Mouse (Mus musculus) fat pad, adult 2 months (tissue): ENCODE measurements around the gene Plekhg6.

Experiments used
- DNase-seq: peaks from one replicate; pipeline ENCODE4 v3.0.0-alpha.2; 2011; ENCODE audit warnings: low read depth, low spot score; ENCODE audit errors: extremely low read depth

Plekhg6 gene

DNA sequence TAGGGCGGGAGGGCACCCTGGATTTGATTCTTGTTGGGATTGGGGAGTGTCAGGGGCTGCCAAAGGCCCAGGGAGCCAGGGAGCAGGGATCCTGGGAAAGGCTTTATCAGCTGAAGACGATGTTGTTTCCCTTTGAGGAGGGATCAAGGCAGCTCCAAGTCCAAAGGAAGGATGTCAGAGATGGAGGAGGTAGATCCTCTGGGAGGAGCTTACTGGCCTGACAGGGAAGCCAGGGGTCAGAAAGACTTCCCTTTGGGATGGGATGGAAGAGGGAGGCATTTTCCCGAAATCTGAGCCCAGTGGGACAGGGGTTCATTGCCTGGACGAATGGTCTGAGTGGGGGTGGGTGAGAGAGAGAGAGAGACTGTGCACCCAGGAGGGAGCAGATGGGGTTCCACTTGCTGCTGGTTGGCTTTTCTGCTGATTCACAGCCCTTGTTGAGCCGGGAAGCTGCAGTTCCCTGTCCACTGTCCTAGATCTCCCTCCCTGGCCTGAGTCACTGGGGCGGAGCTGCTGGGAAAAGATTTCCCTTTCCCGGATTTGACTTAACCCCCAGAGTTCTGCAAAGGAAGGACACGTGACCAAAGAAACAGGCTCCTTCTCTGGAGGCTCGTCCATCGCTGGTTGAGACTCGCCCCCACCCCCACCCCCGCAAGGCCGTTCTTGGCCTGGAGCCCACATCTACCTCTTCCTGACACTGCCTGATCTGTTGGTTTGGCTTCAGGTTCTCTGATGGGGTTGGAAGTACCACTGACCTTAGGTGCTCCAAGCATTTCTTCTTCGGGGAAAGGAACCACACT, 26.0 kb downstream of the Plekhg6 start:
- no peak for DNase-seq

DNA sequence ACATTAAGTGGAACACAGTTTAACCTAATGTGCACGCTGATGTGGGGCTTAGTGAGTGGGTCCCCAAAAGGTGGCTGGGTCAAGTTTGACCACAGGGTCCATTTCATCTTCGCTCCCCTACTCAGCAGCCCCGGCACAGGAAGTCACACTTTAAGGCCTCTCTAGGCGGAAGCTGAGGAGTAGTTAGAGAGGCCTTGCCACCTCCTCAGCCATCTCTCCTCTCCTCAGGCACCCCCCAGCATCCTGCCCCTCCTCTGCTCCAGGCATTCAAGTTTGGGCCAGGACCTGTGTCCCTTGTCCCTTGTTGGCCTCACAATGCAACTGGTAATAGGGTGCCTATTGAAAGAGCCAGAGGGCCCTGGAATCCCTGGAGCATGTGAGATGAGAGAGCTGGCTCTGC, 26.9 kb downstream of the Plekhg6 start:
- DNase-seq, result no peak

DNA sequence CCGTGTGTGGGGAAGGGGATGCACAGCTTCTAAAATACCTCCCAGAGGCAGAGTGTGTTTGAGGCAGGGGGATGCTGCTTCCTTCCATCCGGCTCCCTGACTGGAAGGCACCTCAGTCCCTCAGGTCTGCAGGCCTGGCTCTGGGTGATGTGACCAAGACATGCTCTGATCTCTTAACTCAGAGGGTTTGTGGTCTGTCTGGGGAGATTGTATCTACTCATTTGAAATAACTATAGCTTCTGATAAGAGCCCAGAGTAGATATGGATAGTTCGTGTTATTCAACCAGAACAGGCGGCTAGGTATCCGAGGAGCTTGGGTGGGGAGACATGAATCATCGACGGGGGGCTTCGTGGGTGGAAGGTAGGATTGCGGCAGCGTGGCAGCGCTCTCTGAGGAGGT, 27.4 kb downstream of the Plekhg6 start:
- DNase-seq, result no peak

DNA sequence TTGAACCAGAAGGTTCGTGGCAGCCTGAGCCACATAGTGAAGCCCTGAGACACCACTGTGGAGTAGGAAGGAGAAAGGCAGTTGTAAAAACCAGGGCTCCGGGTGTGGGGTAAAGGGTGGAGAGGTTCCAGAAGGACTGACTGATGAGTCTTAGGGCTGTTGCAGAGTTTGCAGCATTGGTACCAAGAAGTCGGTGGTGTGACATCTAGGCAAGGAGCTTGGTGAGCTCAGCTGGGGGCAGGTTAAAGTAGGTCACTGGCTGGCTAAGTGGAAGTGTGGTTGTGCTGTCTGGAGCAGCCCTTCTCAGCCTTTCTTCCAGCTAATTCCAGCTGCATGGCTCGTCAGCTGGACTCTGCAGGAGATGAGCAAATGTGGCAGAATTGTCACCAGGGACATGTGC, 27.8 kb downstream of the Plekhg6 start:
- DNase-seq, result no peak

DNA sequence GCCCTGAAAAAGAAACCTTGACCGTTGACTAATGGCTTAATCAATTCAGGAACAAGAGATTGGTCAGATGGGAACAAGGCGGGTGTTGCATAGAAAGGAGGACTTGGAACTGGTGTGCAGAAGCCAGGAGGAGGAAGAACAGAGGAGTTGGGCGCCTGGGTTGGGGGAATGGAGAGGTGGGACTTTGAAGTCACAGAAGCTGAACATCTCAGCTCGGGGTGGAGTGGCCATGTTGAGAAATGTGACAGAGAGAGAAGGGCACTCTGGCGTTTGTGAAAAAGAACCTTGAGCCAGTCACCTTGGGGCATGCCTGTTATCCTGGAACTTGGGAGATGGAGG, 28.6 kb downstream of the Plekhg6 start:
- DNase-seq, result no peak

DNA sequence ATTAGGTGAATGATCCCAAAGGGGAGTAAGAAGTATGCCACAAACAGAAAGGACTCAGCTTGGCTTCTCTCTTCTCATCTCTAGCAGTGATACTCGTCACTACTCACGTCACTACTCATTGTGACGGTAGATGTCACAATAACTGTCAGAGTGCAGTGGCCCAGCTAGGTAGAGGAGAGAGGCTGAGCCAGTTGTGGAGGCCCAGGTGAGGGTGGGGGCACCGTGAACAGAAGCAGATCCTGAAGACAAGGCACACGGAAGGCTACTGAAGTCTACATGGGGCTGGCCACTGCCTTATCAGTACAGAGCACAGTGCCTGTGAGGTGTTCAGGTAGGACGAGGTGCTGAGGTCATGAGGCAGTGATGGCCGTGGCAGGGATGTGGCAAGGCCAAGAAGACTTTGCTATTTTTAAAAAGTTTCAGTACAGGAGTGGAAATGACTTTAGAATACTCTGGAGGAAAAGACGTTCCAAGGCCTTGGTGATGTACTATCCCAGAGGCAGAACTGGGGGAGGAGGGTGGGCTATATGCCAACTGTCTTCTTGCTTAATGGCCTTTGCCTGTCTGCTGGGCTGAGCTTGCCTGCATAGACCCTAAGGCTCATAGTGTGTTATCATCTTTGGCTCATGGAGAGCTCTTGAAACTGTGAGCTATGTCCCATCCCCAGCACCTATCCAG, 29.1 kb downstream of the Plekhg6 start:
- DNase-seq, result peak; percentile 90

DNA sequence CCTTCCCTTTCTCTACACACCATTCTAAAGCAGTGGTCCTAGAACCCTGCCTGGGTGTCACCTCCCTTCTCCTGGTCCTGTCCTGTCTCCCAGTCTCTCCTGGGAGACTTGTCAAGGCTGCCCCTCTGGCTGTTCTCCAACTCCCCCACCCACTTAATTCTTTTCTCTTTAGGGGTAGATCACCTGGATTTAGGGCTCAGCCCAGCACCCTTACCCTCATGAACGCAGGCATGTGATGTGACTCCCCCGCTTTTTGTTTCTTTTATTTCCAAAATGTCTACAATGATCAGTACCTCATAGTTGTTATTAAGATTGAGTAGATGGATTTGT, 29.6 kb downstream of the Plekhg6 start:
- DNase-seq, result no peak

DNA sequence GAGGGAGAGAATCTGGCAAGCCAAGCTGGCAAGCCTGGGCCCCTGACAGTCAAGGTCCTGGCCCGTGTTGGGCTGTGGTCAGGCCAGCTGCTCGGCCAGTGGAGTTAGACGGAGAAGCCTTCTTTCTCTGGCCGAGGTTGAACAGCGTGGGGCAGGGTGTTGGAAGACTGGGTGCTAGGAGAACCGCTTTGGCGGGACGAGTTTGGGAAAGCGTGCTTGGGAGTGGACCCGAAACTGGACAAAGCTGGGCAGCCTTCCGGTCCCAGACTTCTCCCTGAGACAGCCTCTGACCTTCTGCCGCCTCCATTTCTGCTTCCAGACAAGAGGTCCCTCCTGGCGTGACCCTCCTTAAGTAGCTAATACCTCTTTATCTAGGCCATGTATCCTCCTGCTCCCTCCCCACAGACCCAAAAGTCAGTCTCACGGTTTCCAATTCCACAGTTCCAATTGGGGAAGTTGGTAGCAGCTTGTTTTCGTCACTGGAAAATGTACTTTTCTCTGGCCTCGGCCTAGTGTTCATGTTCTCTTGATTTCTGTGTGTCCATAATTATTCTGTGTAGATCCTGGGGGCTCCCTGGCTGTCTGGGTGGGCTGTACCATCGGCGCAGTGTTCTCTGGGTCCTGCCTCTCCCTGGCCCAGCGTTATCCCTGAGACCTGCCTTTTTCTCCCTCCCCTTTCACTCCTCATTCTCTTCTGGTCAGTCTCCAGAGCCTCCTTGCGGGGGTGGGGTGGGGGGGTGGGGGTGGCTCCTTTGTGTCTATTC, 30.2 kb downstream of the Plekhg6 start:
- no peak for DNase-seq

DNA sequence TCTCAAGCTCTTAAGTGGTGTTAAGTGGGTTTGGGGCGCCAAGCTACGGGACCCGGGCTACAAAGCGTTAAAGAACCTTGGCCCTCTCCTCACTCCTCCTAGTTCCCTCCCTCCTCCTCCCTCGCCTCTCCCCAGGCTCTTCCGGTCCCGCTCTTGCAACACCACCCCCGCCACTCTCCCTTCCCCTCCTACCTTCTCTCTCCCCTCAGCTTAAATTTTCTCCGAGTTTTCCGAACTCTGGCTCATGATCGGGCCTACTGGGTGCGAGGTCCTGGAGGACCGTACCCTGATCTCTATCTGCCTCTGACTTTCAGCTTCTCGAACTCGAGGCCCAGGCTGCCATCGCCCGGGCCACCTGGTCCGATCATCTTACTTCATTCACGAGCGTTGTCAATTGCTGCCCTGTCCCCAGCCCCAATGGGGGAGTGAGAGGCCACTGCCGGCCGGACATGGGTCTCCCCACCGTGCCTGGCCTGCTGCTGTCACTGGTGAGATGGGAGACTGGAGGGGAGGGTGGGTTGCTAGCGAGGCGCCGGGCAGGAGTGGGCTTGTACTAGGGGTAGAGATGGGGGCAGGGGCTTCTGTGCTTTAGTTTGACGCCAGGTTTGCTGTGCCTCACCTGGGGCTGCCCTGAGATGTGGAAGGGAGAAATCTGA, 30.9 kb downstream of the Plekhg6 start:
- DNase-seq, result no peak

DNA sequence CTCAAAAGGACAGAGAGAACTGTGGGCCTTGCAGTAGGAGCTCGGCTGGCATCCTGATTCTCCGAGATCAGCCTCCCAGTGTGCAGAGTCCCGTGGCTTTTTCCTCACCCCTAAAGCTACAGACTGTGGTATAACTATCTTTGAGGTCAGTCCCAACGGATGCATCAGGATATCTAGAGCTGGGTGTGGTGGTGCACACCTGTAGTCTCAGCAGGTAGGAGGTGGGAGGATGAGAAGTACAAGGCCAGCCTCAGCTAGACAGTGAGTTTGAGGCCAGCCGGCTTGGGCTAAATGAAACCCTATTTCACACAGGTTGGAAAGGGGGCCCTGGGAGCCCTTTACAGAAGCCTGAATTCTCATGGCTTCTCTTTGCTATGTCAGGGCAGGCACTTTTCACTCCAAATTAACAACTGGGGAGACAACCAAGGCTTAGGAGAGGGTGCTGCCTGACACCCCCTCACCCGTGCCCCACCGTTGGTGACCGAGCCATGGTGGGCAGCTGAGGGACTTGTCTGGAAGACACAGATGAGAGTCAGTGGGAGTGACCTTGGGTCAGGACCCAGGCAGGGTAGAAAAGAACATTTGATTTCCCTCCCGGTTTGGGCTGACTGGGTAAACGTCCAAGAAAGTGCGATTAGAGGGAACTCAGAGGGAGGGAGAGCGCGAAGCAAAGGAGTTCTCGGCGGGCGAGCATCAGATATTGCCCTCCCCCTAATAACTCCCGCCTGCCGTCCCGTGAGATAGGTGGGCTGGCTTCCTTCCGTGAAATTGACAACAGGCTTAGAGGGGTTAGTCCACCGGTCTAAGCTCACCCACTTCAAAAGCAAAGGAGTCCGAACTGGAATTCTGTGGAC, 31.6 kb downstream of the Plekhg6 start, which contains the start of gene Tnfrsf1a:
Gene Tnfrsf1a (plus strand): TSS at position 642 of the 854 bp plus-strand sequence.
- DNase-seq, result no peak

DNA sequence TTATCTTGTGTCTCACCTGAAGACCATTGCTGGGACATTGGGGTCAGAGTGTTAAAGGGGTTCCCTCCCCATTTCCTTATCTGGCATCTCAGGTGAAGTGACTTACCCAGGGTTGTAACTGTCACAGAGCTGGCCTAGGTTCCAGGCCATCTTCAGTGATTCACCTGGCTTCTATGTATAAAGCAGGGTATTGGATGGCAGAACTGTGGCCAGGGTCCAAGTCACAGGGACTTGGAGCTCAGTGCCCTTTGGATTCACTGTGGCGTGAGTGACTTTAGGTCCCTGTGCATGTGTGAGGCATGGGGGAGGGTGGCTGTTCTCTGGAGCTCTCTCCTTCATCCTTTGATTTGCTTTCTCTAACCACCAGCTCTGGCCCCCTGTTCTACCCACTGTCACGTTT, 34.6 kb downstream of the Plekhg6 start:
- DNase-seq, result no peak

DNA sequence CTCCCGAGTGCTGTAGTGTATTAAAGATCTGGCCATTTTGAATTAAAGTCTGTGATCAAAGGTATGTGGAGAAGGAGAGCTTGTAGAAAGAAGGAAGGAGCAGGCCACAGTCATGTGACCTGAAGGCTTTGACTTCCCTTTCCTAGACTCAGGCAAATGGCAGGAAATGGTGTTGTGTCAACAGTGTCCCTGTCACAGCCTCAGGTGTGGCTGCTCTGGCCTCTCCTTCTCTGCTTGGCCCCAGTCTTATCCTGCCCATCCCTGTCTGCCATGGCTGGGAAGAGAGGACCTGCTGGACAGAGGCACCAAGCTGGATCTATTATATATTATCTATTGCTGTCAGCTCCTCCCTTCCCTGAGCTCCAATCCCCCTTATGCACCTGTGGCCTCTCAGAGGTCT, 35.0 kb downstream of the Plekhg6 start:
- DNase-seq, result no peak

DNA sequence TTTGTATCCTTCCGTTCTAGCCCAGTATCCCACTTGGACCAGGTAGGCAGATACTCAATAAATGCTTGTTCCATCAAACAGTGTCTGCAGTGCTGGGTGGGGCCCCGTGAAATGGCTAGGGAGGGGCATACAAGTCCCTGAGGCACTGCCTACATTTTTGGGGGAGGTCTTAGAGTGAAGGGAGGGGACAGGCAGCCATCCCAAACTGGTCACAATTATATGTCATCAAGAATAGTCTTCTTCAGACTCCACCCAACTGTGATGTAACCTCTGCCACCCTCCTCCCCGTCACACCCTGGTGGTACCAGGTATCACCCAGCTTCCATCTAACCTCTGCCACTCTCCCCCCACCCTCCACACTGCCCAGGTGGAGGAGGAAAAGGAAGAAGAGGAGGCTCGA, 35.7 kb downstream of the Plekhg6 start:
- no peak for DNase-seq

DNA sequence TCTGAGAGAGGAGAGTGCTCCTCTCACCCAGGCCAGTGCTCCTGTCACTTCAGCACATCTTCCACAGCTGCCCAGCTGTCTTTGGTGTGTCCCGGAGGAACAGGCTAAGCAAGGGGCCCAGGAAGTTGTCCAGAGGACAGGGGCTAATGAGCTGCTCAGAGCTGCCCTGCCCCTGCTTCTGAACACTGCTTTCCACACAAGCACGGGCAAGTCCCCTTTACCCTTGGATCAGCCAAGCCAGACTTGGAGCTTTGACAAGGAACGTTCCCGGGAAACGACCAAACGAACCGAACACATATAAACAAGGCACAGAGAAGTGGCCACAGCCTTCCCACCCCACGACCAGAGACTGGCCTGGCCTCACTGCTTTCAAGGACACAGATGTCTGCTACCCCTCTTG, 36.5 kb downstream of the Plekhg6 start:
- no peak for DNase-seq

DNA sequence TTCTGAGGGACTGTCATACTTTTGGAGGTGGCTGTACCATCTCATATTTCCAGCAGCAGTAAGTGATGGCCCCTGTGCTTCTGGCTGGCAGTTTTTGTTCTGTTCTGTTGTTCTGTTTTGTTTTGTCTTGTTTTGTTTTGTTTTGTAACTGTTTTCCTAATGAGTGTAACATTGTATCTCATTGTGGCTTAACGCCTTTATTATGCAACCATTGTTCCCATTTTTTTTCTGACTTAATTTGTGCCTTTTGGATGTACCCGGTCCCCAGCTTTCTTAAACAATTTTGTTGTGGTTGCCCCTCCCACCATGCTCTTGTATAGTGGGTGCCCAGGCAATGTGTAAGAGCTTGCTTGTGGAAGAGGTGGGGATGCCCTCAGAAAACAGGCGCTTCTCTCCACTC, 38.4 kb downstream of the Plekhg6 start:
- no peak for DNase-seq

DNA sequence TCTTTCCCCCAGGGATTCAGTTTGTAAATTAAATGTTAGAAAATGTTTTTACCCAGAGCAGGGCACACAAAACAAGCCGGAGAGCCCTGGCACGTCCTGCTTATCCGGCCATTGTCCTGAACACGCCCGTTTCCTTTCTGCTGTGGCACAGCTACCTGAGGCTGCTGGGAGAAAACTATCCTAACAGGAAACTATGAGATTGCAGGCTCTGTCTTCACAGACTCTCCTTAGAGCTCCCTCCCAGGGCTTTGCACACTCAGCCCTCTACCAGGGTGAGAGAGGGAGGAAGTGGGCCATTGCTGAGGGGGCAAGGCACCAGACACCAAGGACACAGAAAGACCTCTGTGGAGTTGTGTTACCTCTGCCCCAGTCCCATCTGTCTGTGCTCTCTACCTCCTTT, 40.3 kb downstream of the Plekhg6 start:
- no peak for DNase-seq

DNA sequence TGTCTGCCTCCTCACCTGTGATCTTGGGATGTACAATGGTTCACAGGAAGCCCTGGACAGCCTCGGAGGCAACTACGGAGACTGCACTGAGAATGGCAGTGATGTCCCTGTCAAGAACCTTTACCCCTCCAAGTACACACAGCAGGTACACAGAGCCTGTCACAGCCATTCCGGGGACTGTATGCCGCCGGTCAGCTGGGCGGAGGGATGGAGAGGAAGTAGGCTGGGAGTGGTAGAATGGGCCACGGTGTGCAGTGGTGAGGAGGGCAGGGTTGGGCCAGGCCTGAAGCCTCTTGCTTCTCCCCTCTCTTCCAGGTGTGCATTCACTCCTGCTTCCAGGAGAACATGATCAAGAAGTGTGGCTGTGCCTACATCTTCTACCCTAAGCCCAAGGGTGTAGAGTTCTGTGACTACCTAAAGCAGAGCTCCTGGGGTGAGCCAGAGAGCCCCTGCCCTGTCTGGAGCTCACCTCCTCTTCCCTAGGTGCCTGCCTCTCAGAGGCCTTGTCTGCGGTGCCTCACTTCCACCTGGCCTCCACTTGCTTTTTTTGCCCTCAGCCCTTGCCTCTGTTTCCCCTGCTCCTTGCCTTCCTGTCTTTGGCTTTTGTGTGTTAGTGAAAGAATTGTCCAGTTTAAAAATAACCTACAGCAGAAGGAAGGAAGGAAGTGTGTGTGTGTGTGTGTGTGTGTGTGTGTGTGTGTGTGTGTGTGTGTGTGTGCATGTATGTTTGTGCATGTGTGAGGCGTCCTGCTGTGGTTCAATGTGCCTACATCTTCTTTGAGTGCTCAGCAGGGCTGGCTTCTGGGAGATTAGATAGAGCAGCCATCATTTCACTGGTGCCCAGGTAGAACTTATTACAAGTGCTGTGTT, 41.6 kb downstream of the Plekhg6 start:
- no peak for DNase-seq

DNA sequence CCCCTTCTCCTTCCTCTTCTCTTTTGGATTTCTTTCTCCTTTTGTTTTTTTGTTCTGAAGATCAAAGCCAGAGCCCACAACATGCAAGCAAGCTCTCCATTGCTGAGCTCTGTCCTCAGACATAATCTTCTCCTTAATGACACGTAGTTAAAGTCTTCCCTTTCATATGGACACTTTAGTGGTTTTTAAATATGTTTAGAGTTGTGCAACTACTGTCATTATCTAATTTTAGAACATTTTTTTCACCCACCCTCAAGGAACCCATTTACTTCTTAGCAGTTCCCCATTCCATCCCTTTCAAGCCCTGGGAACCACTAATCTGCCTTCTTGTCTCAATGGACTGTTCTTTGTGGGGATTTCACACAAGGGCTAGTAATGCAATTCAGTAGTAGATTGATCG, 46.2 kb downstream of the Plekhg6 start:
- DNase-seq, result no peak

DNA sequence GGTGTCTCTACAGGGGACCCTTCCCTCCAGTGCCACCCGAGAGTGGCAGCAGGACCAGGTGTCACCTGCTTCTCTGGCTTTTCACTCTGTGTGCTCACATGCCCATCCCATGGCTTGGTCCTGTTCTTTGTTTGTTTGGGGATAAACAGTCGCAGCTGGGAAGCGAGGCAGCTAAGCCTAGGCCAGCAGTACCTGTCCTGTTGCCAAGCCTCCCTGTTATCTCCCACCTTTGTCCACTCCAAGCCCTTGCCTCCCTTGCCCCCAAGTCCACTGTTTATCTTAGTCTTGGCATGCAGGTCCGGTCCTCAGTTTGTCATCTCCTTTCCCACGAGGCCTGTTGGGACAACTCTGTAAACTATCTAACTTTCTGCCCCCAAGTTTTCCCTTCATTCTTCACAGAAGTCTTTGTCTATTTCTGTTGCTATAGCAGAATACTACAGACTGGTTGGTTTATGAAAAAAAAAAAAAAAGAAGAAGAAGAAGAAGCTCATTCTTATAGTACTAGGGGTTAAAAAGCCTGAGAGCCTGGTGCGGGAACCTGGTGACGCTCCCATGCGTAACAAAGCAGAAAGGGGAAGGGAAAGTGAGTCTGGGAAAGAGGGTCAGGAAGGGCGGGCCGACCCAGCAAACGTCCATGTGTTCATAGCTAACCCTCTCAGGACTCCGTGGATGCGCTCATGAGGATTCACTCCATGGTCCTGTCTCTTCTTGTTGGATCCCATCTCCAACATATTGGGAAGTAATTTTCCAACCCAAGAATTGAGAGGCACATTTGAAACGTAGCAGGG, 47.3 kb downstream of the Plekhg6 start:
- DNase-seq, result no peak
